Mouse (Mus musculus) C2C12 (cell line): ENCODE results near the gene Gm21981.

Source experiments
- CTCF ChIP-seq: IDR thresholded peaks from one replicate; pipeline ENCODE4 v1.5.1; 2011; ENCODE audit not compliant: control insufficient read depth, insufficient read depth, insufficient read length
- MYOD1 ChIP-seq: IDR thresholded peaks from one replicate; pipeline ENCODE4 v1.6.1; 2011; ENCODE audit warnings: low read depth; ENCODE audit not compliant: control insufficient read depth, insufficient read length
- USF1 ChIP-seq: IDR thresholded peaks from one replicate; pipeline ENCODE4 v1.6.1; 2011; ENCODE audit warnings: low read depth, mild to moderate bottlenecking, control low read depth, moderate library complexity

- TF ChIP-seq CTCF (no peak), MYOD1 (no peak), USF1 (no peak)
Observed at GRCm38 (mm10) chr17:47702548-47703345, 8.5 kb upstream of the Gm21981 start.
